Mouse (Mus musculus) C2C12 (cell line): ENCODE results near the gene Ech1.

ENCODE experiments used
- CEBPB ChIP-seq: IDR thresholded peaks from one replicate; pipeline ENCODE4 v1.6.1; 2011; ENCODE audit warnings: low read depth, mild to moderate bottlenecking, control low read depth, moderate library complexity
- CTCF ChIP-seq: IDR thresholded peaks from one replicate; pipeline ENCODE4 v1.5.1; 2011; ENCODE audit not compliant: control insufficient read depth, insufficient read depth, insufficient read length
- FOSL1 ChIP-seq: IDR thresholded peaks from one replicate; pipeline ENCODE4 v1.8.0; 2011; ENCODE audit warnings: mild to moderate bottlenecking, low read length; ENCODE audit not compliant: poor library complexity, insufficient read depth, severe bottlenecking
- MAX ChIP-seq: IDR thresholded peaks from one replicate; pipeline ENCODE4 v1.6.1; 2011; ENCODE audit warnings: mild to moderate bottlenecking, control low read depth
- MYOD1 ChIP-seq: IDR thresholded peaks from one replicate; pipeline ENCODE4 v1.6.1; 2011; ENCODE audit warnings: low read depth; ENCODE audit not compliant: control insufficient read depth, insufficient read length
- MYOG ChIP-seq: IDR thresholded peaks from one replicate; pipeline ENCODE4 v1.6.1; 2011; ENCODE audit not compliant: control insufficient read depth, insufficient read length; ENCODE audit errors: extremely low read depth
- USF1 ChIP-seq: IDR thresholded peaks from one replicate; pipeline ENCODE4 v1.6.1; 2011; ENCODE audit warnings: low read depth, mild to moderate bottlenecking, control low read depth, moderate library complexity

- TF ChIP-seq CTCF: no peak
- no peak for TF ChIP-seq MAX
- TF ChIP-seq CEBPB: no peak
- no peak for TF ChIP-seq FOSL1
- no peak for TF ChIP-seq USF1
- no peak for TF ChIP-seq MYOG
- TF ChIP-seq MYOD1: no peak
These were observed 16.0 kb upstream of the Ech1 start for GRCm38 (mm10) chr7:28808957-28809393.
